Mouse (Mus musculus) neural tube, embryonic 12.5 days (tissue): ENCODE measurements around the gene Sp7. TPM values are rescaled to one million over a fixed set of nuclear protein-coding genes. Genes with fewer than 3 reads are reported as not detected.

Source experiments
- ATAC-seq: fragments of 200-750 bp; cut with Nextera tagmentation; 2 replicates; pipeline ENCODE4 v1.8.0; 2017; ENCODE audit warnings: low read depth, mild to moderate bottlenecking, moderate TSS enrichment, moderate library complexity; ENCODE audit not compliant: low FRiP score
- H3K27ac ChIP-seq: fragments of 300-500 bp; sonication (generic); 2 replicates; pipeline ENCODE4 v1.5.1; 2016
- H3K27me3 ChIP-seq: fragments of 300-500 bp; sonication (generic); replicated peaks from 2 replicates; pipeline ENCODE4 v1.6.1; 2016; ENCODE audit warnings: mild to moderate bottlenecking
- H3K36me3 ChIP-seq: fragments of 300-500 bp; sonication (generic); 2 replicates; pipeline ENCODE4 v1.6.1; 2016; ENCODE audit warnings: mild to moderate bottlenecking
- H3K4me1 ChIP-seq: fragments of 300-500 bp; sonication (generic); 2 replicates; pipeline ENCODE4 v1.6.1; 2016
- H3K4me2 ChIP-seq: fragments of 300-500 bp; sonication (generic); replicated peaks from 2 replicates; pipeline ENCODE4 v1.6.1; 2016; ENCODE audit warnings: mild to moderate bottlenecking
- H3K4me3 ChIP-seq: fragments of 300-500 bp; sonication (generic); 2 replicates; pipeline ENCODE4 v1.5.1; 2016
- H3K9ac ChIP-seq: fragments of 300-500 bp; sonication (generic); 2 replicates; pipeline ENCODE4 v1.6.1; 2016; ENCODE audit warnings: mild to moderate bottlenecking
- H3K9me3 ChIP-seq: fragments of 300-500 bp; sonication (generic); 2 replicates; pipeline ENCODE4 v1.6.1; 2016; ENCODE audit warnings: mild to moderate bottlenecking
- WGBS: fragments of 180-500 bp; shearing (Covaris S2); methylation state at CpG from one replicate; pipeline ENCODE4 v1.1.7; 2016; 5-methylcytosine and 5-hydroxymethylcytosine counted together
- polyA plus RNA-seq: library from polyadenylated mRNA; unstranded; fragments of >200 nt; fragmentation: Nextera tagmentation; extraction: Ambion mirVana; gene quantifications from 2 replicates; pipeline ENCODE4 v1.2.1, GENCODE M21; 2016

Sp7 gene
- polyA plus RNA-seq, 1 experiment from 2014 or later, result 0.81 TPM

DNA sequence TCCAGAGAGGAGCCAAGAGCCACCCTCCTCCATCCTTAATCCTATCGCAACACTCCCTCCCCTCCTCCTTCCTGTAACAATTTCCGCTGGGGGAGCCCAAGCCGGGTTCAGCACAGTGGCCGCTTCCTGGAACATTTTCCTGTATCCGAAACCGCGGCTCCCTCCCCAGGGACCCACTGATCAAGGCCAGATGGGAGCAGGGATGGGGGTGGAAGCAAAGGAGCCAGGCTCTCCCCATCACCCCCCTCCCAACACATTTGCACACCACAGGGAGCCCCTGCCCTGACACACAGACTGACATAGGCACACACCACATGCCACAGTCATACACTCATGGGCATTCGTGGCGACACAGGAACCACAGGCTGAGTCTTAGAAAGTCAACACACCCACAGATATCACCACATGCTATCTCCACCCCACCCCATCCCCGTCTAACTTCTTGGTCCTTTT, 10.9 kb upstream of the Sp7 start:
- Histone ChIP-seq H3K9ac (no peak overlapping the region), H3K9me3 (no peaks in the 10 kb centered on the region), H3K27ac (no peak overlapping the region), H3K4me3 (no peak overlapping the region), H3K27me3 (no peaks in the 10 kb centered on the region; the same call in 1 of the 2 replicates), H3K4me2 (peak overlapping the region; percentile 98), H3K4me1 (peaks cover 19% of the 10 kb centered on the region), H3K36me3 (no peaks in the 10 kb centered on the region)
- ATAC-seq, result no peak
- WGBS, result 4% methylated on average over 10 of the region's 10 CpGs

DNA sequence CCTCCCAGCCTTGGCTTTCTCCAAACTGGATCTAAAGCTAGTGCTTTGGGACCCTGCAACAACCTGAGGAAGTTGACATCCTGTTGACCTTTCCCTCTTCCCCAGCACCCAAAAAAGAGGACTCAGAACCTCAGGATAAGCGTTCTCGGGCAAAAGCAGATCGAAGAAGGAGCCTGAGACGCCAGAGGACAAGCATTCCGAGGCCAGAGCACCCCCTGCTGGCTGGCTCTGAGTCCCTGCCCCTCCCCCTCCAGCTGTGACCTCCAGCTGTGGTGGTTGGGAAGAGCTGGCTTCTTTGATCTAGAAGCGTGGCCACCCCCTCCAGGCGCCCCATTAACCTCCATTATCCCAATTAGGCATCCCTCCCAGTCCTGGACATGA, 10.2 kb upstream of the Sp7 start:
- Histone ChIP-seq H3K4me1 (peaks cover 19% of the 10 kb centered on the region), H3K36me3 (no peaks in the 10 kb centered on the region), H3K4me3 (peak overlapping the region; percentile 55), H3K27me3 (no peaks in the 10 kb centered on the region; the same call in 1 of the 2 replicates), H3K9ac (peak overlapping the region; percentile 74), H3K9me3 (no peaks in the 10 kb centered on the region), H3K27ac (no peak overlapping the region), H3K4me2 (peak overlapping the region; percentile 98)
- ATAC-seq, result peak; percentile 78
- WGBS, result 0% methylated on average over 7 of the region's 7 CpGs

DNA sequence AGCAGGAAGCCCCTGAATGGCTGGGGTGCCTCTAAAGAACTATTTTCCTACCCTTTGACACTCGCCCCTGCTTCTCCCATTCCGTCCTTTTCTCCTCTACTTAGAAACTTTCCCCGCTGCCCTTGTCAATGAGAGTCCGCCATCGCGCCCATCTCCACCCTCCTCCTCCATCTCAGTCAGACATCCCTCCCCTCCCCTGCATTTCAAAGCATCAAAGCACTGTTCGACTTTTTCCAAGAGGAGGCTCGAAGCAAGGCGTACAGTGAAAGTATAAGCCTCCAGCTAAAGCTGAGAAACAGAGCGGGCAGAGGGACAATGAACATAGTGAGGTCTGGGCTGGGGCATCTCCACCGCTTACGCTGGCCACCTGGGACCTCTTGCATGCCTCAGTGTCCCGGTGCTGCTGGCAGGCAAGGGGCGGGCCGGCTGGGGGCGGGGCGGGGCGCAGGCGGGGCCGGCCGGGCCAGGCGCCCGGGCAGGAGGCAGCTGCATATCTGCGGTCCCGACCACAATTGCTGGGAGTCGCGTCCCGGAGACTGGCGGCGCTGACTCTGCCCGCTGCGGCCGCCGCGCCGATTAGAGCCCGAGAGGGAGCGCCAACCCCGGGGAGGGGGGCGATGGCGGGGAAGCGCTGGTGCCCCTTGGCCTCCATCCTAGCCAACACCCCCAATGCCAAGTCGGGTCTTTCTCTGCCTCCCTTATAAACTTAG, 9.6 kb upstream of the Sp7 start:
- Histone ChIP-seq H3K27me3 (no peaks in the 10 kb centered on the region; the same call in 1 of the 2 replicates), H3K4me2 (peak overlapping the region; percentile 98), H3K36me3 (no peaks in the 10 kb centered on the region), H3K27ac (peak overlapping the region; percentile 26; the same call in 1 of the 2 replicates), H3K4me3 (peak overlapping the region; percentile 55), H3K4me1 (peaks cover 19% of the 10 kb centered on the region), H3K9ac (peak overlapping the region; percentile 74), H3K9me3 (no peaks in the 10 kb centered on the region)
- ATAC-seq, result peak; percentile 86
- under 1% methylated on average over 42 of the region's 43 CpGs for WGBS

DNA sequence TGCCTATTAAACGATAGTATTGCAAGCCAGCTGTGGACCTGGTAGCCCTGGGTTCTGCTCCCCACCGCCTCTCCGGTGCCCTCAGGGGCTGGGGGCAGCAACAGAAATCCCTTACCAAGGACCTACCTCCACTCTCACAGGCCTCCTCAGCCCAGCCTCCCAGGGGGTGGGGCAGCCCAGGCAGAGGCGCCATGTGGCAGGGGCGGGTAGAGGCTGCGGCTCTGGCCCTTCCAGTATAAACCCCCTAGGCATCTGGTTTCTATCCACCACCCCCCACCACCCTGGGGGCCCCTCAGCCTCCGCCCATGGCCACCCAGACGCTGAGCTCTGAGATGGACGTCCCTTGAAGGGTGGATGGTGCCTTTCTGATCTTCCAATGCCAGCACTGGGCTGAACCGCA, 3.7 kb upstream of the Sp7 start:
- no peaks in the 10 kb centered on the region for H3K9me3 ChIP-seq
- WGBS, result 9% methylated on average over 10 of the region's 10 CpGs
- H3K4me3 ChIP-seq, result no peak overlapping the region
- peaks cover 8% of the 10 kb centered on the region for H3K27me3 ChIP-seq
- H3K27ac ChIP-seq, result no peak overlapping the region
- H3K9ac ChIP-seq, result no peak overlapping the region
- peak overlapping the region; percentile 7 for H3K4me2 ChIP-seq
- no peak for ATAC-seq
- no peaks in the 10 kb centered on the region for H3K36me3 ChIP-seq
- H3K4me1 ChIP-seq, result peaks cover 20% of the 10 kb centered on the region

DNA sequence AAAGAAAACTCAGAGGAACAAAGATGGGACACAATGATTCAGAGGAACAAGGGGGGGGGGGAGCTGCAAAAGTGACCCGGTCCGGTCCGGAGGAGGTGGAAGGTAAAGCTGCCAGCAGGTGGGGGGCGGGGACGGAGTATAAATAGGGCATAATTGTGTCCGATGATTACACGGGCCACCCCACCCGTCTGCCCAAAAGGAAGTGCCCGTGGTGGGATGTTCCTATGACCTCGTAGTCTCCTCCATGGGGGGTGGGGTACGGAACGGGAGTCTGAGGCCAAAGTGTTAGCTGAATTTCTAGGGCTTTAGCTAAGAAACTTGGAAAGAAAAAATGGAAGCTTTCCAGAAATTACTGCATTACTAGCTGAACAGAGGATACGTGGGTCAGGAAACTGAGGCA, 3.0 kb upstream of the Sp7 start:
- Histone ChIP-seq H3K9me3 (no peaks in the 10 kb centered on the region), H3K4me2 (peak overlapping the region; percentile 20; the same call in 1 of the 2 replicates), H3K9ac (no peak overlapping the region), H3K4me1 (peaks cover 23% of the 10 kb centered on the region), H3K27ac (no peak overlapping the region), H3K36me3 (no peaks in the 10 kb centered on the region), H3K4me3 (no peak overlapping the region), H3K27me3 (peaks cover 13% of the 10 kb centered on the region)
- no peak for ATAC-seq
- 10% methylated on average over 13 of the region's 13 CpGs for WGBS

DNA sequence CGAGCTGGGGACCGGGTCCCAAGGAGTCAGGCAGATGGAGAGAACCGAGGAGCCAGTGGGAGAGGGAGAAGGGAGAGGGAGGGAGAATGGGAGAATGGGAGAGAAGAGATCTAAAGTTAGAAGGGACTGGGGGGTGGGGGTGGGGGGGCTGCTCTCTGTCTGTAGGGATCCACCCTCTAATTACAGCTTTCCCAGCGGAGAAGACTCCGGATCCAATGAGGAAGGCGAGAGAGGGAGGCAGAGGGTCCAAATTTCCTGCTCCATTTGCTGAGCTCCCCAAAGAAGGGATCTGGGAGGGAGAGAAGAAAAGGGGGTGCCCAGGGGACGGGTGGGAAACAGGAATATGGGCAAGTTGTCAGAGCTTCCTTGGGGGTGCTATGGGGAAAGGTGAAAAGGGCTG, 744 bp downstream of the Sp7 start:
- 9% methylated on average over 7 of the region's 7 CpGs for WGBS
- H3K4me1 ChIP-seq, result peaks cover 28% of the 10 kb centered on the region
- no peak overlapping the region for H3K27ac ChIP-seq
- H3K36me3 ChIP-seq, result no peaks in the 10 kb centered on the region
- 0 out of 2 replicates have a peak overlapping the region, but pooled peaks have one; percentile 16 for H3K4me3 ChIP-seq
- no peaks in the 10 kb centered on the region for H3K9me3 ChIP-seq
- H3K4me2 ChIP-seq, result peak overlapping the region; percentile 55
- peak overlapping the region; percentile 45; the same call in 1 of the 2 replicates for H3K9ac ChIP-seq
- no peak for ATAC-seq
- peaks cover 17% of the 10 kb centered on the region for H3K27me3 ChIP-seq

DNA sequence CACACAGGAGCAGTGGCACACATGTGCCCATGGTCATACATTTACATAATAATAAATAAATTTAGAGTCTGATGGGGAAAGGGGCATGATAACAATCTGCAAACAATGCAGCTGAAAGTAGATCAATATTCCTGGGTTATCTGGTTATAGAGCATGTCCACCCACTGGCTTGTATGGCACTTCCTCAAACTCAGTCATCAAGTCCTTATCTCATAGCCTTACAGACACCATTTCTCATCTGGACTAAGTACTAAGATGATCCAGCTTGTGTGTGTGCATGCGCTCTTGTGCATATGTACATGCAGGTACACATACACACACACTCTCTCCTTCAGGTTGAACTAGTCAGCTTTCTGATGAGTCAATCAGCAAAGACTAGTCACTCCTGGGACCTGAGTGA, 2.3 kb downstream of the Sp7 start:
- H3K27ac ChIP-seq, result no peak overlapping the region
- H3K4me3 ChIP-seq, result no peak overlapping the region
- no peak overlapping the region for H3K9ac ChIP-seq
- no peak for ATAC-seq
- H3K9me3 ChIP-seq, result no peaks in the 10 kb centered on the region
- peaks cover 17% of the 10 kb centered on the region for H3K27me3 ChIP-seq
- peaks cover 18% of the 10 kb centered on the region for H3K4me1 ChIP-seq
- no peaks in the 10 kb centered on the region for H3K36me3 ChIP-seq
- WGBS, result 95% methylated on average over 1 of the region's 1 CpGs
- no peak overlapping the region for H3K4me2 ChIP-seq

DNA sequence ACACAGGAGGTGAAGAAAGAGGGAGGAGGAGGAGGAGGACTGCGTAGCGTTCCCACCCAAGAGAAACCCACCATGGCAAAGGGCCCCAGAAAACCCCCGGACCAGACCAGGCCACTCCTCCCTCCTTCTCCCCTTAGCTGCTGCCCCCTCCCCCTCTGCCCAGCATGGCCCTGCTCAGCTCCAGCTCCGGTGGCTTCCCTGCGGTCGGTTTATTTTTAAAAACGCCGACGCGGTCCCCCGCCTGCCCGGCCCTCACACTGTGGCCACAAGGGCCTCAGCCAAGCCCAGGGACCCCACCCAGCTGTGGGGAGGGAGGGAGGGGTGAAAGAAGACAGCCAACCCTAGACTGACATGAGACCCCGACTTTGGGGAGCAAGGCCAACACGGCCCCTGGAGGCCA, 4.3 kb downstream of the Sp7 start:
- ATAC-seq, result no peak
- Histone ChIP-seq H3K27me3 (peaks cover 37% of the 10 kb centered on the region), H3K4me1 (peaks cover 34% of the 10 kb centered on the region), H3K4me2 (peak overlapping the region; percentile 40), H3K9me3 (no peaks in the 10 kb centered on the region), H3K9ac (no peak overlapping the region), H3K4me3 (0 out of 2 replicates have a peak overlapping the region, but pooled peaks have one; percentile 5), H3K36me3 (no peaks in the 10 kb centered on the region), H3K27ac (no peak overlapping the region)
- WGBS, result 13% methylated on average over 14 of the region's 14 CpGs

DNA sequence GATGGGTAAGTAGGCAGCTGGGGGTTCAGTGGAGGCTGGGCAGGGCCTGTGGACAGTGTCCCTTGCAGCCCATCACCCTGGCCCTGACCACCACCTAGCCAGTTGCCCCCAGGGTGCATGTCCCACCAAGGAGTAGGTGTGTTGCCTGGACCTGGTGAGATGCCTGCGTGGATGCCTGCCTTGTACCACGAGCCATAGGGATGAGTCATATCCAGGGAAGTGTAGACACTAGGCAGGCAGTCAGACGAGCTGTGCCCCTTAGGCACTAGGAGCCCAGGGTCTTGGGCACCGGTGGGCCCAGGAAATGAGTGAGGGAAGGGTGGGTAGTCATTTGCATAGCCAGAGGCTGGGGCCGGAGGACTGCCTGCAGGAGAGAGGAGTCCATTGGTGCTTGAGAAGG, 8.1 kb downstream of the Sp7 start:
- Histone ChIP-seq H3K27ac (no peak overlapping the region), H3K9me3 (no peaks in the 10 kb centered on the region), H3K9ac (0 out of 2 replicates have a peak overlapping the region, but pooled peaks have one; percentile 3), H3K4me1 (peaks cover 35% of the 10 kb centered on the region), H3K36me3 (no peaks in the 10 kb centered on the region), H3K4me2 (peak overlapping the region; percentile 49), H3K4me3 (no peak overlapping the region), H3K27me3 (peaks cover 31% of the 10 kb centered on the region)
- ATAC-seq, result no peak
- 15% methylated on average over 5 of the region's 5 CpGs for WGBS

DNA sequence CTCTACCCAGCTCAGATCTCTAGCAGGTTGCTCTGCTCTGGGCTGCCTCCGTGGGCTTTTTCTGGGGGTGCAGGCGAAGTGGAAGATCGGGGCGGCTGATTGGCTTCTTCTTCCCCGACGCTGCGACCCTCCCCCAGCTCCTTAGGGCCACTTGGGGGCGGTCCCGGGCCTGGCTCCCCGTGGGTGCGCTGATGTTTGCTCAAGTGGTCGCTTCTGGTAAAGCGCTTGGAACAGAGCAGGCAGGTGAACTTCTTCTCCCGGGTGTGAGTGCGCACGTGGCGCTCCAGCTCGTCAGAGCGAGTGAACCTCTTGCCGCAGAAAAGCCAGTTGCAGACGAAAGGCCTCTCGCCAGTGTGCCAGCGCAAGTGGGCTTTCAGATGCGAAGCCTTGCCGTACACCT, 8.9 kb downstream of the Sp7 start:
- H3K27me3 ChIP-seq, result peaks cover 31% of the 10 kb centered on the region
- 0 out of 2 replicates have a peak overlapping the region, but pooled peaks have one; percentile 3 for H3K9ac ChIP-seq
- H3K4me3 ChIP-seq, result peak overlapping the region; percentile 18; the same call in 1 of the 2 replicates
- no peak for ATAC-seq
- no peaks in the 10 kb centered on the region for H3K9me3 ChIP-seq
- no peaks in the 10 kb centered on the region for H3K36me3 ChIP-seq
- H3K4me1 ChIP-seq, result peaks cover 35% of the 10 kb centered on the region
- WGBS, result 2% methylated on average over 25 of the region's 25 CpGs
- peak overlapping the region; percentile 49 for H3K4me2 ChIP-seq
- no peak overlapping the region for H3K27ac ChIP-seq

DNA sequence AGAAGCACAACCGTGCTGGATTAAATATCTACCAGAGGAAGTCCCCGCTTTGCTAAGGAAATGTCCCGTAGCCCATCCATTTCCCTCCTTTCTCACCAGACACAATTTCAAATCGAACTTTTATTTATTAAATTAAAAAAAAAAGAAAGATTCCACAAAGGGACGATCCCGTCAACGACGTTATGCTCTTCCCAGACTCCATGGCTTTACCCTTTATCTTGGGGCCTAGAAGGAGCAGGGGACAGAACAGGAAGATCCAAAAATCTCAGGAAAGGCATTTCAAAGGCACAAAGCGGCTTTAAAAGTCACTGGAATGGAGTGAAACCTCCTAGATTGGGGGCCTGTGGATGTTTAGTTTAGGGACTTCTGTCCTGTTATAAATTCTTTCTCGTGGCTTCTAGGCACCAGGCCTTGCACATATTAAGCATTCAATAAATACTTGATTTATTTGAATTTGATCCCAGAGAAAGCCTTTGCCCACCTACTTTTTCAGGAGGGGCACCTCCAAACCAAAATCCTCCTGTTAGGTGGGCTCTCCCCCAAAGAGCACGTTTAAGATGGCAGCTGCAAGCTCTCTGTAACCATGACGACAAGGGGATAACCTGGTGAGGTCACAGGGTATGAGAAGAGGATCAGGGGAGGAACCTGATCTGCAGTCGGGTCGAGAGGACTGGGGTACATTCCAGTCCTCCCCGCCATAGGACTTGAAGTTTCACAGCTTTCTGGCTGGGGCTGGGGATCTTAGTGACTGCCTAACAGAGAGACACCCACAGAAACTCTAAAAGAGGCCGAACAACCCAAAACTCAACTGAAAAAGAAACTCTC, 10.3 kb downstream of the Sp7 start:
- Histone ChIP-seq H3K4me1 (peaks cover 31% of the 10 kb centered on the region), H3K4me2 (peak overlapping the region; percentile 92), H3K36me3 (no peaks in the 10 kb centered on the region), H3K9ac (no peak overlapping the region), H3K27ac (no peak overlapping the region), H3K27me3 (peaks cover 27% of the 10 kb centered on the region), H3K4me3 (0 out of 2 replicates have a peak overlapping the region, but pooled peaks have one; percentile 50), H3K9me3 (no peaks in the 10 kb centered on the region)
- no peak for ATAC-seq
- 15% methylated on average over 16 of the region's 16 CpGs for WGBS

DNA sequence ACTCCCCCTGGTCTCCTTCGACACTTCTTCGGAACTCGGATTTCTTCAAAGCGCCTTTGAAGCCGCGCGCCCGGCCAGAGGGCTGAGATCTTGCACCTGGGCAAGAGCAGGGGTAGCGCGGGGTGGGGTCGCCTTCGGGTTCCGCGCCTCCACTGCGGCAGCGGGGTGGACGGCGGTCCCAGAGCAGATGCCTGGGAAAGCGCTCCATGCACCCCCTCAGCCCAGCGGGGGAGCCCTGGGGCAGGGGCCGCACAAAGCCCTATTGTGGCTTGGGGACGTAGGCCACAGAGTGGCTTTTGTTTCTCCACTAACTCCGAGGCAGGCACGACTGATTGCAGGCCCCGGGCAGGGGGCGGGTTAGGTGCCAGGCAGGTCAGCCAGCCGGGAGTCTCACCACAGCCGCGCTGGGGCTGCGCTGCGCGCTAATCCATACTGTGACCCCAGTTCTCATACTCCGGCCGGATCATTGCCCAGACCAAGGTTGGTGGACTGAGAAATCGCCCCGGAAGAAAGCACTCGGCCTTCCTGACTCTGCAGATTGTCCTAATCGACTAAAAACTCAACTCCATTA, 11.0 kb downstream of the Sp7 start:
- peaks cover 31% of the 10 kb centered on the region for H3K4me1 ChIP-seq
- peak overlapping the region; percentile 50 for H3K4me3 ChIP-seq
- ATAC-seq, result peak; percentile 72
- no peaks in the 10 kb centered on the region for H3K36me3 ChIP-seq
- peak overlapping the region; percentile 92 for H3K4me2 ChIP-seq
- WGBS, result 1% methylated on average over 38 of the region's 38 CpGs
- peaks cover 27% of the 10 kb centered on the region for H3K27me3 ChIP-seq
- H3K9me3 ChIP-seq, result no peaks in the 10 kb centered on the region
- peak overlapping the region; percentile 62; the same call in 1 of the 2 replicates for H3K27ac ChIP-seq
- peak overlapping the region; percentile 81 for H3K9ac ChIP-seq
